10 mouse cellular contexts compared by ENCODE assay signal in genomic region chr8:57601987-57602418, GRCm38 (mm10). TPM values are rescaled to one million over a fixed set of nuclear protein-coding genes. Genes with fewer than 3 reads are reported as not detected.
DNase-seq lines count a peak whose midpoint lies in the region; ATAC-seq and TF ChIP-seq lines count a peak whose summit lies in the region.
"Had no signal": no experiment of that assay in that cellular context is flagged by ENCODE, and none has a peak within 500 bp of the region (broad histone marks: within the 10 kb centered on the region; RNA-seq: fewer than 3 reads in every experiment).

No protein-coding gene starts in this region.

- no peaks in the 10 kb centered on the region for H3K4me1 ChIP-seq in intestine, postnatal 0 days (replicated peaks; ENCODE audit: control insufficient read depth, insufficient read depth, low read length)
- peaks cover 14% of the 10 kb centered on the region for H3K4me1 ChIP-seq in forebrain, embryonic 10.5 days

- peak overlapping the region; percentile 44 for H3K4me2 ChIP-seq in intestine, postnatal 0 days (replicated peaks; ENCODE audit: low read depth)
- H3K4me2 ChIP-seq: hindbrain, embryonic 13.5 days had no signal

- DNase-seq in cerebellum, postnatal 4 days (ENCODE audit: low spot score in 2 of 2) = no peak
- peak; percentile 85 to 90 for DNase-seq in adrenal gland, postnatal 36 days
- DNase-seq in left cerebral cortex, adult 9 months (ENCODE audit: low spot score in 2 of 2) = no peak
- DNase-seq in adipocyte (ENCODE audit: low spot score) = no peak
- no peak for DNase-seq in forebrain, embryonic 10.5 days (ENCODE audit: extremely low spot score, low spot score)
- DNase-seq: spleen, adult 18-20 months had no signal

- TF ChIP-seq CTCF in intestine, postnatal 0 days (IDR thresholded peaks at IDR 0.05; ENCODE audit: low read depth) = no peak

- H3K36me3 ChIP-seq in intestine, postnatal 0 days (ENCODE audit: control insufficient read depth, insufficient read depth) = no peaks in the 10 kb centered on the region
- H3K36me3 ChIP-seq in forebrain, embryonic 10.5 days (replicated peaks) = no peaks in the 10 kb centered on the region
- H3K36me3 ChIP-seq: hindbrain, embryonic 13.5 days had no signal

- H3K9ac ChIP-seq in intestine, postnatal 0 days (ENCODE audit: low read depth, low read length) = no peak overlapping the region
- H3K9ac ChIP-seq: hindbrain, embryonic 13.5 days had no signal

- no peaks in the 10 kb centered on the region for H3K9me3 ChIP-seq in intestine, postnatal 0 days (ENCODE audit: control insufficient read depth)
- no peaks in the 10 kb centered on the region for H3K9me3 ChIP-seq in forebrain, embryonic 10.5 days
- H3K9me3 ChIP-seq: hindbrain, embryonic 13.5 days had no signal

- WGBS in intestine, postnatal 0 days = 38% methylated on average over 12 of the region's 12 CpGs
- WGBS in forebrain, embryonic 10.5 days = 96% methylated on average over 12 of the region's 12 CpGs

- peak overlapping the region; percentile 54; the same call in 1 of the 2 replicates for H3K27ac ChIP-seq in intestine, postnatal 0 days (ENCODE audit: low read depth, low read length)
- H3K27ac ChIP-seq in forebrain, embryonic 10.5 days = no peak overlapping the region
- H3K27ac ChIP-seq: hindbrain, embryonic 13.5 days had no signal

- H3K27me3 ChIP-seq in intestine, postnatal 0 days (replicated peaks; ENCODE audit: control insufficient read depth, insufficient read depth, low read length) = no peaks in the 10 kb centered on the region
- no peaks in the 10 kb centered on the region for H3K27me3 ChIP-seq in forebrain, embryonic 10.5 days (ENCODE audit: poor library complexity, severe bottlenecking)
- H3K27me3 ChIP-seq: hindbrain, embryonic 13.5 days had no signal

- peak; percentile 77 for ATAC-seq in cerebellum, adult (ENCODE audit: insufficient number of reproducible peaks, low FRiP score, low TSS enrichment)
- peak; percentile 97 for ATAC-seq in intestine, postnatal 0 days
- peak; percentile 84 for ATAC-seq in megakaryocyte, adult 5-6 weeks (ENCODE audit: poor library complexity, severe bottlenecking)

- H3K4me3 ChIP-seq in intestine, postnatal 0 days (ENCODE audit: low read depth, low read length) = no peak overlapping the region
- H3K4me3 ChIP-seq in forebrain, embryonic 10.5 days = no peak overlapping the region
- H3K4me3 ChIP-seq: hindbrain, embryonic 13.5 days had no signal

RNA-seq across cellular contexts. Expression of gene Galnt7, which starts 50.8 kb away (rescaled TPM):
- 10 to 100 TPM; 13.5 to 13.6 TPM for total RNA-seq in adrenal gland, postnatal 36 days (2021)
- 20.2 and 22.4 TPM in 2 replicates for polyA plus RNA-seq in intestine, postnatal 0 days (2015; fragmentation: Nextera tagmentation; extraction: Ambion mirVana)
- 12.3 and 16.4 TPM in 2 replicates for total RNA-seq in megakaryocyte, adult 5-6 weeks (2015)
- 13.0 and 18.1 TPM in 2 replicates for total RNA-seq in megakaryocyte, adult 5-6 weeks (2017)
- 24.2 and 25.9 TPM in 2 replicates for polyA plus RNA-seq in forebrain, embryonic 10.5 days (2016; fragmentation: Nextera tagmentation; extraction: Ambion mirVana)

Comparison
In these comparisons a context has a peak if more than half of its experiments do, and no peak if none do; other contexts are left out.
1. DNase-seq: peak in adrenal gland, postnatal 36 days (2 of 2); none in cerebellum, postnatal 4 days (0 of 2), left cerebral cortex, adult 9 months (0 of 2), adipocyte (single experiment) and forebrain, embryonic 10.5 days (single experiment).
2. Peak in every context shown above with its lines, with median percentiles within 50 percentile points of each other: ATAC-seq.